Mouse (Mus musculus) adrenal gland, adult 8-10 months (tissue): ENCODE data around the gene Olfr180. TPM values are rescaled to one million over a fixed set of nuclear protein-coding genes. Genes with fewer than 3 reads are reported as not detected.

Experiments
- DNase-seq: peaks from one replicate; pipeline ENCODE4 v3.0.0; 2022
- total RNA-seq, 4 experiments: library from RNA; stranded (reverse); gene quantifications; 2 replicates each; pipeline ENCODE4 v1.2.4; 2022

The Olfr180 gene
- not detected for total RNA-seq

DNA sequence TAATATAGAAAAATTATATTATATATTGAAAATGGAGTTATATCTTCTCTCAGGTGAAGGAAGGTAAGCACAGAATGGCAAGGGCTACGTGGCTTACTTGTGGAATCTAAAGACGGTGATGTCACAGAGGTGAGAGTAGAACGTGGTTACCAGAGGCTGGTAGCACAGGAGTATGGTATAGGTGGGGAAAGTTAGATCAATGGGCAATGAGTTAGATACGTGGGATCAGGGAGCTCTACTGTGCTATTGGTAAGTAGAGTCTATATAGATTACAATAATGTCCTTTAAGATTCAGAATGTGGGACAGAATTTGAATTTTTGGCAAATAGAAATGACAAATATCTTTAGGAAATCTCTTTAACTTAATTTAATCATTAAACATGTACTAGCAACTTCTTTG, at the start of gene Olfr180:
Gene Olfr180 (minus strand): TSS at position 101 of the 400 bp plus-strand sequence.
- no peak for DNase-seq

DNA sequence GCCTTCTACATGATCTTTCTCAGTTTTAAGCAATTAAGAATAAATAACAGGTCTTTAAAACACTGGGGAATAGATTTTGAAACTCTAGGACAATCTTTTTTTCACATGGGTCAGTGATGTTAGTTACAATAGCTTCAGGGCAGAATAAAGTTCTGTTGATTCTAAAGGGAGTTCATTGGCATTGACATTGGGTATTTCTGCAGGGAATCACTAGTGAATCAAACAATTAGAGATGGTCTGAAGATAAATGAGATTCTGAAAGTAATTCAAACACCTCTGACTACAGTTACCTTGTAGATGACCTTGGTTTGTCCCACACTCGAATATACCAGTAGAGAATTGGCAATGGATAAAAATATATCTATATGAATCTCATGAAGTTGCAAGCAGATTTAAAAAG, 537 bp downstream of the Olfr180 start, which contains the start of gene Olfr181:
Gene Olfr181 (minus strand): TSS at position 101 of the 400 bp plus-strand sequence.
- no peak for DNase-seq

DNA sequence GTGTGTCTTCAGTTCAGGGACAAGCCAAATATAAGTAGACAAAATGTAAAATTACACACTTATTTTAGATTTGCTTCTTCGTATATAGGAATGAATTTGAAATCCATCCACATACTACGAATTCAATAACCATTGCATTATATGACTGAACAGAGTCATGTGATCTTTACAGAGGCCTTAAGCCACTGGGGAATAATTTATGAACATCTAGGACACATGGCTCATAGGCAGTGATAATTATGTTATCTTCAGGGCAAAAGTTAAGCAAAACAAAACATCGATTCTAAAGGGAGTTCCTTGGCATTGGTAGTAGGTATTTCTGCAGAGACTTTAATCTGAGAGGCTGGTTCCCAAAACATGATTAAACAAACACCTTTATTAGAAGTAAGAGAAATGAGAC, 37.2 kb downstream of the Olfr180 start, which contains the start of gene Olfr178:
Gene Olfr178 (minus strand): TSS at position 101 of the 400 bp plus-strand sequence.
- DNase-seq: no peak

DNA sequence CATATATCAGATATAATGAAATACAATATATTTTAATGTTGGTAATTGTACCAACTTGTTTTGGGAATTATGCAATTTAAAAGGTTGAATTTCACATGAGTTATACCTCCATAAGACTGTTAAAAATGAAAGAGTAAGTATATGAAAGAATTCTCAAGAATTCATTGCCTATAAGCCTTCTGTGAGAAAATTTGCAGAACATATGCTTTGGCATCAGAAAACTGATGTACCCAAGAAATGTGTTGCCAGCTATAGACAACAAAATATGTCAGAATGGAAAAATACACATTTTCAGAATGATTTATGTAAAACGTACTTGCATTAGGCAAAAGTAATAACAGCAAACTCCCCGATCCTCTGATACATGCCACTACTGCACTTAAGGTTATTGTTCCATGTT, 44.8 kb downstream of the Olfr180 start:
- DNase-seq: no peak

DNA sequence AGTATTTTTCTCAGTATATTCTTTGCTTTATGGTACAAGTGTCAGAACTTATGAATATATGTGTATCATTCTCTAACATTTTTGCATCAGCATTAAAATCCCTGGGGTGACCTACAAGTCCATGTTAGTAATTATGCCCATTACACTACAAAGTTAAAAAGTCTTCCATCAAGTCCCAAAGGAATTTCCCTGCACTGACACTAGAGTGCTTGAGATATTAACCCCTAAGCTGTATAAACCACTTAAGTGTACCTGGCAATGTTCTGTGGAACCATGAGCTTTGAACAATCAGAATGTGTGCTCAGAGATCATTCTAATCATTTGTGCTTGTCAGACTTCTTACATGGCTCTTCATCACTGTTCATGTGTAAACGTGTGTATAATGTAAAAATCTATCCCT, 54.5 kb downstream of the Olfr180 start, which contains the start of gene Olfr177:
Gene Olfr177 (minus strand): TSS at position 101 of the 400 bp plus-strand sequence.
- no peak for DNase-seq

Other genes with a start within 250 kb of the Olfr180 start
- gene Gpr15, start 210.3 kb downstream of the Olfr180 start, total RNA-seq: not detected
- 10 to 100 TPM; 47.0 to 70.2 (median 58.4) TPM for gene Cldnd1, start 201.5 kb downstream of the Olfr180 start, total RNA-seq
- not detected for gene Olfr172, start 166.2 kb downstream of the Olfr180 start, total RNA-seq
- gene Olfr173, start 129.1 kb downstream of the Olfr180 start, total RNA-seq: not detected
- gene Olfr175-ps1, start 102.6 kb downstream of the Olfr180 start, total RNA-seq: not detected
- not detected for gene Olfr177, start 54.6 kb downstream of the Olfr180 start, total RNA-seq
- gene Olfr178, start 37.3 kb downstream of the Olfr180 start, total RNA-seq: not detected
- not detected for gene Olfr181, start 637 bp downstream of the Olfr180 start, total RNA-seq
- not detected for gene Olfr183, start 66.0 kb upstream of the Olfr180 start, total RNA-seq
- gene Olfr186, start 100.9 kb upstream of the Olfr180 start, total RNA-seq: not detected
- gene Olfr187, start 110.4 kb upstream of the Olfr180 start, total RNA-seq: not detected
- gene Olfr190, start 148.6 kb upstream of the Olfr180 start, total RNA-seq: not detected
- gene Olfr191, start 160.4 kb upstream of the Olfr180 start, total RNA-seq: not detected
- not detected for gene Olfr193, start 182.5 kb upstream of the Olfr180 start, total RNA-seq
- gene Olfr194, start 191.7 kb upstream of the Olfr180 start, total RNA-seq: not detected
- gene Olfr195, start 217.7 kb upstream of the Olfr180 start, total RNA-seq: not detected
- gene Olfr196, start 241.1 kb upstream of the Olfr180 start, total RNA-seq: not detected